Mouse (Mus musculus) megakaryocyte, embryonic 14.5 days (primary cell): ENCODE measurements around the gene Dlst. TPM values are rescaled to one million over a fixed set of nuclear protein-coding genes. Genes with fewer than 3 reads are reported as not detected.

Source experiments
- H3K27me3 ChIP-seq: replicated peaks from 2 replicates; pipeline ENCODE3; 2012; ENCODE audit warnings: inconsistent platforms
- H3K36me3 ChIP-seq: replicated peaks from 2 replicates; pipeline ENCODE3; 2012; ENCODE audit warnings: low read length, inconsistent platforms, mixed read lengths
- H3K4me1 ChIP-seq: 2 replicates; pipeline ENCODE4 v1.6.1; 2012; ENCODE audit warnings: inconsistent platforms
- H3K4me3 ChIP-seq: replicated peaks from 2 replicates; pipeline ENCODE3; 2012; ENCODE audit warnings: moderate library complexity, mild to moderate bottlenecking, inconsistent platforms
- H3K9me3 ChIP-seq: 2 replicates; pipeline ENCODE4 v1.6.1; 2012; ENCODE audit warnings: inconsistent platforms
- FLI1 ChIP-seq: IDR thresholded peaks from 2 replicates; pipeline ENCODE4 v1.6.1; 2012; ENCODE audit warnings: low read length, inconsistent platforms, mixed read lengths
- GATA1 ChIP-seq: IDR thresholded peaks from 3 replicates; pipeline ENCODE4 v1.6.1; 2012; ENCODE audit warnings: mixed read lengths, low read length, inconsistent platforms, borderline replicate concordance
- polyA plus RNA-seq: library from polyadenylated mRNA; stranded (reverse); fragments of >175 nt; gene quantifications from 2 replicates; pipeline ENCODE4 v1.2.3, GENCODE M21; 2012; ENCODE audit warnings: low replicate concordance; ENCODE audit not compliant: insufficient read depth

The Dlst gene
- polyA plus RNA-seq, 1 experiment: 187 TPM

- Histone ChIP-seq H3K4me1 (peaks cover 6% of the 10 kb centered on the region; the same call in 1 of the 2 replicates), H3K36me3 (no peaks in the 10 kb centered on the region), H3K27me3 (peaks cover 34% of the 10 kb centered on the region), H3K4me3 (no peak overlapping the region), H3K9me3 (peaks cover 19% of the 10 kb centered on the region)
- no peak for TF ChIP-seq GATA1
- no peak for TF ChIP-seq FLI1
Observed at GRCm38 (mm10) chr12:85159592-85159991, 49.0 kb downstream of the Dlst start.

- Histone ChIP-seq H3K9me3 (peaks cover 17% of the 10 kb centered on the region), H3K36me3 (no peaks in the 10 kb centered on the region), H3K4me1 (peaks cover 10% of the 10 kb centered on the region), H3K4me3 (no peak overlapping the region), H3K27me3 (peaks cover 40% of the 10 kb centered on the region)
- TF ChIP-seq GATA1: no peak
- no peak for TF ChIP-seq FLI1
Observed at GRCm38 (mm10) chr12:85164996-85165395, 54.4 kb downstream of the Dlst start.

- Histone ChIP-seq H3K36me3 (no peaks in the 10 kb centered on the region), H3K27me3 (peaks cover 53% of the 10 kb centered on the region), H3K4me1 (peaks cover 14% of the 10 kb centered on the region), H3K4me3 (no peak overlapping the region), H3K9me3 (peaks cover 17% of the 10 kb centered on the region)
- no peak for TF ChIP-seq GATA1
- TF ChIP-seq FLI1: no peak
Observed at GRCm38 (mm10) chr12:85166631-85167030, 56.0 kb downstream of the Dlst start.

GRCm38 (mm10) chr12:85169117-85169858 lies 58.7 kb downstream of the Dlst start:
- TF ChIP-seq FLI1 (no peak), GATA1 (no peak)
- 0 out of 2 replicates have a peak, but pooled peaks cover 3% of the 10 kb centered on the region for H3K9me3 ChIP-seq
- peaks cover 14% of the 10 kb centered on the region for H3K4me1 ChIP-seq
- H3K36me3 ChIP-seq: no peaks in the 10 kb centered on the region
- peaks cover 79% of the 10 kb centered on the region for H3K27me3 ChIP-seq
- peak overlapping the region; percentile 89 for H3K4me3 ChIP-seq

- H3K36me3 ChIP-seq: no peaks in the 10 kb centered on the region
- H3K9me3 ChIP-seq: no peaks in the 10 kb centered on the region
- TF ChIP-seq GATA1 (no peak), FLI1 (no peak)
- peaks cover 14% of the 10 kb centered on the region for H3K4me1 ChIP-seq
- H3K4me3 ChIP-seq: no peak overlapping the region
- H3K27me3 ChIP-seq: peaks cover 80% of the 10 kb centered on the region
Observed at GRCm38 (mm10) chr12:85169877-85170276, 59.2 kb downstream of the Dlst start.

GRCm38 (mm10) chr12:85170284-85170947 lies 59.8 kb downstream of the Dlst start:
- Histone ChIP-seq H3K4me1 (peaks cover 14% of the 10 kb centered on the region), H3K9me3 (no peaks in the 10 kb centered on the region), H3K4me3 (no peak overlapping the region), H3K27me3 (peaks cover 83% of the 10 kb centered on the region), H3K36me3 (no peaks in the 10 kb centered on the region)
- TF ChIP-seq GATA1: no peak
- TF ChIP-seq FLI1: no peak

- Histone ChIP-seq H3K4me3 (no peak overlapping the region), H3K4me1 (peaks cover 15% of the 10 kb centered on the region), H3K9me3 (no peaks in the 10 kb centered on the region), H3K27me3 (peaks cover 86% of the 10 kb centered on the region), H3K36me3 (no peaks in the 10 kb centered on the region)
- TF ChIP-seq FLI1 (no peak), GATA1 (no peak)
Observed at GRCm38 (mm10) chr12:85170948-85171307, 60.3 kb downstream of the Dlst start.

GRCm38 (mm10) chr12:85174016-85174415 lies 63.4 kb downstream of the Dlst start:
- H3K27me3 ChIP-seq: peaks cover 95% of the 10 kb centered on the region
- peaks cover 38% of the 10 kb centered on the region for H3K4me1 ChIP-seq
- no peaks in the 10 kb centered on the region for H3K36me3 ChIP-seq

GRCm38 (mm10) chr12:85175087-85175675 lies 64.5 kb downstream of the Dlst start:
- TF ChIP-seq GATA1 (no peak), FLI1 (no peak)
- Histone ChIP-seq H3K27me3 (peaks cover 97% of the 10 kb centered on the region), H3K9me3 (no peaks in the 10 kb centered on the region), H3K36me3 (no peaks in the 10 kb centered on the region), H3K4me1 (peaks cover 29% of the 10 kb centered on the region), H3K4me3 (no peak overlapping the region)

More at GRCm38 (mm10) chr12:85174016-85174415, 63.4 kb downstream of the Dlst start:
- no peaks in the 10 kb centered on the region for H3K9me3 ChIP-seq
- no peak overlapping the region for H3K4me3 ChIP-seq
- TF ChIP-seq FLI1: no peak
- TF ChIP-seq GATA1: no peak
